Mouse (Mus musculus) thymus, adult 2 months (tissue): ENCODE results near the gene A230050P20Rik. TPM values are rescaled to one million over a fixed set of nuclear protein-coding genes. Genes with fewer than 3 reads are reported as not detected.
A peak's percentile ranks its signal among the peaks of the same experiment; 100 is the strongest.

Experiments used
- DNase-seq: peaks from one replicate; pipeline ENCODE4 v3.0.0; 2021
- H3K27ac ChIP-seq: fragments of 200-500 bp; 2 replicates; pipeline ENCODE4 v1.5.1; 2012; ENCODE audit warnings: low read length, control low read depth; ENCODE audit not compliant: control insufficient read depth, insufficient read depth
- H3K27me3 ChIP-seq: fragments of 200-500 bp; 2 replicates; pipeline ENCODE4 v1.6.1; 2012; ENCODE audit warnings: mild to moderate bottlenecking, low read length, moderate library complexity, mixed read lengths; ENCODE audit not compliant: control insufficient read depth, insufficient read depth
- H3K36me3 ChIP-seq: fragments of 200-500 bp; 2 replicates; pipeline ENCODE4 v1.6.1; 2012; ENCODE audit warnings: mild to moderate bottlenecking, low read length, moderate library complexity; ENCODE audit not compliant: control insufficient read depth, insufficient read depth
- H3K4me1 ChIP-seq: fragments of 200-500 bp; replicated peaks from 2 replicates; pipeline ENCODE4 v1.6.1; 2012; ENCODE audit warnings: low read length; ENCODE audit not compliant: control insufficient read depth, insufficient read depth
- H3K4me3 ChIP-seq: fragments of 200-500 bp; 2 replicates; pipeline ENCODE4 v1.5.1; 2012; ENCODE audit warnings: mild to moderate bottlenecking, low read length, control low read depth, moderate library complexity; ENCODE audit not compliant: control insufficient read depth, insufficient read depth
- CTCF ChIP-seq: fragments of 200-500 bp; IDR thresholded peaks from 2 replicates; pipeline ENCODE4 v1.5.1; 2012; ENCODE audit warnings: mild to moderate bottlenecking, control low read depth, low read length, moderate library complexity, borderline replicate concordance; ENCODE audit not compliant: control insufficient read depth, poor library complexity, insufficient read depth; ENCODE audit errors: extremely low read depth
- POLR2A ChIP-seq: fragments of 200-500 bp; IDR thresholded peaks from 2 replicates; pipeline ENCODE4 v1.6.1; 2012; ENCODE audit warnings: mild to moderate bottlenecking, low read length, control low read depth, moderate library complexity; ENCODE audit not compliant: control insufficient read depth, poor library complexity, insufficient read depth; ENCODE audit errors: extremely low read depth
- WGBS: fragments of 180-500 bp; shearing (Covaris S2); methylation state at CpG from one replicate; pipeline ENCODE4 v1.1.7; 2018; 5-methylcytosine and 5-hydroxymethylcytosine counted together
- polyA plus RNA-seq: library from polyadenylated mRNA; depleted of rRNA; stranded (reverse); fragments of >200 nt; gene quantifications from 2 replicates; pipeline ENCODE4 v1.2.3, GENCODE M21; 2012; rRNA removed

Gene A230050P20Rik
- 93.1 and 103 TPM in 2 replicates for polyA plus RNA-seq

- peak; percentile 49 for DNase-seq
- Histone ChIP-seq H3K27ac (no peak within 1 kb of the TSS), H3K4me3 (peak within 1 kb of the TSS; percentile 91), H3K27me3 (no peaks in the 10 kb centered on the region), H3K36me3 (no peaks in the 10 kb centered on the region), H3K4me1 (peaks cover 13% of the 10 kb centered on the region)
- WGBS, result 2% methylated on average over 49 of the region's 53 CpGs
- no peak for TF ChIP-seq CTCF
- no peak for TF ChIP-seq POLR2A
Measured at GRCm38 (mm10) chr9:20868448-20869001, at the start of gene A230050P20Rik. Gene A230050P20Rik (plus strand): TSS chr9:20868642.

DNA sequence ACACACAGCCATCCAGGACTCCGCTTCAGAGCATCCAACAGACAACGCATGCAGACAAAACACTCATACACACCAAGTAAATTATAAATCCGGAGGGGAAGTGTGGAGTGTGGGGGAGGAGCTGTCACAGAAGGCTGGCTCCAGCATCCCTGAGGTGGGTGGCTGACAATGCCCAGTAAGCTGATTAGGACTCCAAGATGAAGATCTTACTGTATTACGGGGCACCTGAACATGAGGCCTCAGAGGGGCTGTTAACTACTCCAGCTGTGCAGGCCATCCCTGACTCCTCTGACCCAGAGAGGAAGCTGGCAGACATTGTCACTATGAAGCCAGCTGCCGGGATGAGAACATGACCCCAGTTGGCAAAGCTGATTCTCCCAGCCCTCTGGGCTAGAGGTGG, 48.4 kb upstream of the A230050P20Rik start:
- WGBS, result 84% methylated on average over 5 of the region's 5 CpGs
- DNase-seq, result no peak
- H3K27me3 ChIP-seq, result no peaks in the 10 kb centered on the region
- TF ChIP-seq POLR2A (no peak), CTCF (no peak)
- H3K27ac ChIP-seq, result no peak overlapping the region
- H3K4me3 ChIP-seq, result no peak overlapping the region
- H3K4me1 ChIP-seq, result no peaks in the 10 kb centered on the region
- no peaks in the 10 kb centered on the region for H3K36me3 ChIP-seq

GRCm38 (mm10) chr9:20822821-20823220, 45.6 kb upstream of the A230050P20Rik start:
- Histone ChIP-seq H3K4me1 (no peaks in the 10 kb centered on the region), H3K27me3 (no peaks in the 10 kb centered on the region), H3K27ac (no peak overlapping the region), H3K4me3 (no peak overlapping the region), H3K36me3 (no peaks in the 10 kb centered on the region)
- DNase-seq, result no peak
- WGBS, result 94% methylated on average over 3 of the region's 3 CpGs
- no peak for TF ChIP-seq CTCF
- TF ChIP-seq POLR2A, result no peak

GRCm38 (mm10) chr9:20825781-20826180, 42.7 kb upstream of the A230050P20Rik start:
- H3K36me3 ChIP-seq, result no peaks in the 10 kb centered on the region
- 76% methylated on average over 5 of the region's 5 CpGs for WGBS
- H3K27ac ChIP-seq, result no peak overlapping the region
- no peaks in the 10 kb centered on the region for H3K4me1 ChIP-seq
- no peak overlapping the region for H3K4me3 ChIP-seq
- DNase-seq, result no peak
- no peaks in the 10 kb centered on the region for H3K27me3 ChIP-seq
- no peak for TF ChIP-seq CTCF
- no peak for TF ChIP-seq POLR2A

DNA sequence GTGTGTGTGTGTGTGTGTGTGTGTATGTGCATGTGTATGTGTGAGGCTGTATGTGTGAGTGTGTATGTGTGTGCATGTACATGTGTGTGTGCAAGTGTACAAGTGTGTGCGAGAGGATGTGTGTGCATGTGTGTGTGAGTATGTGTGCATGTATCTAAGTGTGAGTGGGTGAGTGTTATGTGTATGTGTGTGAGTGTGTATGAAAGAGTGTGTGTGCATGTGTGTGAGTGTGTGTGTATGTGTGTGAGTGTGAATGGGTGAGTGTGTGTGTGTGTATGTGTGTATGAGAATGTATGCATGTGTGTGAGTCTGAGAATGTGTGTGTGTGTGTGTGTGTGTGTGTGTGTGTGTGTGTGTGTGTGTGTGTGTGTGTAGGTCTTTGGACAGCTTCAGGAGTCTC, 40.3 kb upstream of the A230050P20Rik start:
- no peaks in the 10 kb centered on the region for H3K36me3 ChIP-seq
- no peak for TF ChIP-seq CTCF
- TF ChIP-seq POLR2A, result no peak
- 90% methylated on average over 1 of the region's 1 CpGs for WGBS
- no peak overlapping the region for H3K27ac ChIP-seq
- no peak for DNase-seq
- H3K27me3 ChIP-seq, result no peaks in the 10 kb centered on the region
- H3K4me3 ChIP-seq, result no peak overlapping the region
- no peaks in the 10 kb centered on the region for H3K4me1 ChIP-seq

DNA sequence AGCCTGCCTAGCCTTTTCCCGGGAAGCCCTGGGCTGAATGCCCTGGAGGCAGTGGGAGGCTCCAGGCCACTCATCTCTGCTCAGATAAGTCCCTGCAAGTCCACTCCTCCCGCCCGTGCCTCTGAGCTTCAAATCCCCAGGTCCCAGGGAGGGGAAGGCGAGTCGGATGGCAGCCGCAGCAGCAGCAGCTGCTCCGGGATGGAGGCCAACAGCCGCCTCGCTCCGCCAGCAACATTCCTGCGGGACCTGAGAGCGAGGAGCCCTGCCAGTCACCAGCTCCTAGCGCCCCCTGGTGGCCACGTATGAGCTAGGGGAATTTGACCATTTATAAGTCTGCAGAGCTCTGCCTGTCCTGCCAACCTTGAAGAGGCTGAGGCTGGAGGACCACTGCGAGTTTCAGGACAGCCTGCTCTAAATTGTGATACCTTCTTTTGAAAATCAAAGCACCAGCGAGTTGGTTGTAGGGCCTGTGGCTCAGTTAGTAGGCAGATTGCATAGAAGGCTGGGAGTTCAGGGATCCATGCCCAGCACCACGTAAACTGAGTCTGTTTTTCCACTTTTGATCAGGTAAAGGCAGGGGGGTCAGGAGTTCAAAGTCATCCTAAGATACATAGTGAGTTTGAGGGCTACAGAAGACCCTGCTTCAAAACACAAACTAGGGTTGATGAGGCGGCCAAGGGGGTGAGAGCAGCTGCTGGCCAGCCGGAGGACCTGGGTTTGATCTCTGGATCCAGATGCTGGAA, 37.4 kb upstream of the A230050P20Rik start:
- 20% methylated on average over 19 of the region's 19 CpGs for WGBS
- DNase-seq, result peak; percentile 68
- TF ChIP-seq POLR2A (0 out of 2 replicates have a peak, but pooled peaks have one; percentile 22), CTCF (peak; percentile 96)
- Histone ChIP-seq H3K27ac (no peak overlapping the region), H3K4me3 (no peak overlapping the region), H3K4me1 (no peaks in the 10 kb centered on the region), H3K27me3 (no peaks in the 10 kb centered on the region), H3K36me3 (no peaks in the 10 kb centered on the region)
